Mouse (Mus musculus) liver, postnatal 0 days (tissue): ENCODE results near the gene Mcm3ap. TPM values are rescaled to one million over a fixed set of nuclear protein-coding genes. Genes with fewer than 3 reads are reported as not detected.

ENCODE experiments used
- ATAC-seq: fragments of 200-750 bp; cut with Nextera tagmentation; 2 replicates; pipeline ENCODE4 v1.8.0; 2017; ENCODE audit warnings: mild to moderate bottlenecking, moderate library complexity
- DNase-seq: peaks from one replicate; pipeline ENCODE4 v3.0.0-alpha.2; 2016
- H3K27ac ChIP-seq: fragments of 300-500 bp; sonication (generic); 2 replicates; pipeline ENCODE4 v1.5.1; 2014; ENCODE audit warnings: antibody characterized with exemption, moderate library complexity, mild to moderate bottlenecking, low read depth
- H3K27me3 ChIP-seq: fragments of 300-500 bp; sonication (generic); 2 replicates; pipeline ENCODE4 v1.6.1; 2014; ENCODE audit warnings: low read length, control low read depth, mixed read lengths; ENCODE audit not compliant: insufficient read depth
- H3K36me3 ChIP-seq: fragments of 300-500 bp; sonication (generic); replicated peaks from 2 replicates; pipeline ENCODE4 v1.6.1; 2014; ENCODE audit warnings: mild to moderate bottlenecking, control low read depth, low read length, moderate library complexity, mixed read lengths; ENCODE audit not compliant: insufficient read depth
- H3K4me1 ChIP-seq: fragments of 300-500 bp; sonication (generic); 2 replicates; pipeline ENCODE4 v1.6.1; 2014; ENCODE audit warnings: antibody characterized with exemption, mild to moderate bottlenecking, control low read depth; ENCODE audit not compliant: insufficient read depth
- H3K4me2 ChIP-seq: fragments of 300-500 bp; sonication (generic); 2 replicates; pipeline ENCODE4 v1.6.1; 2014; ENCODE audit warnings: low read depth, mild to moderate bottlenecking, low read length, moderate library complexity, mixed read lengths
- H3K4me3 ChIP-seq: fragments of 300-500 bp; sonication (generic); 2 replicates; pipeline ENCODE4 v1.5.1; 2014; ENCODE audit warnings: low read depth, low read length
- H3K9ac ChIP-seq: fragments of 300-500 bp; sonication (generic); replicated peaks from 2 replicates; pipeline ENCODE4 v1.6.1; 2014; ENCODE audit warnings: mild to moderate bottlenecking, moderate library complexity
- H3K9me3 ChIP-seq: fragments of 300-500 bp; sonication (generic); 2 replicates; pipeline ENCODE4 v1.6.1; 2016; ENCODE audit warnings: mild to moderate bottlenecking, control low read depth, low read length, mixed read lengths
- CTCF ChIP-seq: sonication (generic); IDR thresholded peaks from 2 replicates; pipeline ENCODE4 v1.5.1; 2016; ENCODE audit warnings: antibody characterized with exemption, low read depth
- EP300 ChIP-seq: IDR thresholded peaks from 2 replicates; pipeline ENCODE4 v1.6.1; 2016; ENCODE audit warnings: antibody characterized with exemption, low read depth, mild to moderate bottlenecking
- WGBS: fragments of 180-500 bp; shearing (Covaris S2); extraction: QIAGEN DNeasy Blood & Tissue Kit; methylation state at CpG from one replicate; pipeline ENCODE4 v1.1.7; 2014; ENCODE audit not compliant: insufficient replicate concordance; 5-methylcytosine and 5-hydroxymethylcytosine counted together
- polyA plus RNA-seq: library from polyadenylated mRNA; unstranded; fragments of >200 nt; fragmentation: Nextera tagmentation; extraction: Ambion mirVana; gene quantifications from 2 replicates; pipeline ENCODE4 v1.2.1, GENCODE M21; 2015

Mcm3ap gene
- polyA plus RNA-seq, 1 experiment from 2014 or later: 18.2 TPM

GRCm38 (mm10) chr10:76504271-76504943 is 35.7 kb downstream of the Mcm3ap start:
- no peak overlapping the region for H3K4me3 ChIP-seq
- H3K36me3 ChIP-seq: peaks cover 67% of the 10 kb centered on the region
- no peak overlapping the region for H3K4me2 ChIP-seq
- H3K4me1 ChIP-seq: no peaks in the 10 kb centered on the region
- no peak overlapping the region; the same call in 1 of the 2 replicates for H3K27ac ChIP-seq
- no peaks in the 10 kb centered on the region for H3K9me3 ChIP-seq
- DNase-seq (no peak), ATAC-seq (peak; percentile 64)
- TF ChIP-seq EP300 (no peak), CTCF (no peak)
- no peaks in the 10 kb centered on the region for H3K27me3 ChIP-seq
- WGBS: 72% methylated on average over 11 of the region's 11 CpGs
- H3K9ac ChIP-seq: no peak overlapping the region

- WGBS: 81% methylated on average over 7 of the region's 7 CpGs
- Histone ChIP-seq H3K27ac (no peak overlapping the region), H3K9ac (no peak overlapping the region), H3K36me3 (peaks cover 58% of the 10 kb centered on the region), H3K27me3 (no peaks in the 10 kb centered on the region), H3K4me2 (no peak overlapping the region), H3K4me1 (no peaks in the 10 kb centered on the region), H3K4me3 (no peak overlapping the region), H3K9me3 (no peaks in the 10 kb centered on the region)
- DNase-seq: no peak
- no peak for ATAC-seq
- TF ChIP-seq EP300 (no peak), CTCF (no peak)
These were observed 37.1 kb downstream of the Mcm3ap start for GRCm38 (mm10) chr10:76505865-76506264.

DNA sequence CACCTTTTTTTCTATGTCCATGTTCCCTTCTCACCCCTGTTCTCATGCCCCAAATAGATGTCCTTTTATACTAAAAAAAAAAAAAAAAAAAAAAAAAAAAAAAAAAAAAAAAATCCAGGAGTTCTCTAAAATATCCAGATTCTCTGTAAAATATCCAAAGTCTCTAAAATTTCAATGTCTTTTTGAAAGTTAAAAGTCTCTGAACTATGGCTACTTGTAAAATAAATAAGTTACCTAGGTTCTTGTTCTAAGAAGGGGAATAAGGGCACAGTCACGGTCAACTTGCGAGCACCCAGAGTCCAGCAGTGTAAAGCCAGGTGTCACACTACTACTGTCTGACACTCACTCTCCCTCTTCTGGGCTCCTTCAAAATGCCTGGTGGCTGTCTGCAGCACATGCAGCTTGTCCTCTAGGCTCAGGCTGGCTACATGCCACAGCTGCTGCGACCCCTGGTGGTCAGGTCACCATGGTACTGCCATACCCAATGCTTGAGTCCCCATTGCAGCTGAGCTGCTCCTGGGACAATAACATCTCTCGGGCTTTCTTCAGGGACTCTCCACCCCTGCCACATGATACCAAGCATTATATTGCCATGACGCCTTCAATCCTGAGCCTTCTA is 44.3 kb downstream of the Mcm3ap start:
- H3K9me3 ChIP-seq: peaks cover 2% of the 10 kb centered on the region; the same call in 1 of the 2 replicates
- DNase-seq (peak; percentile 89), ATAC-seq (peak; percentile 93)
- no peak overlapping the region for H3K4me2 ChIP-seq
- no peaks in the 10 kb centered on the region for H3K27me3 ChIP-seq
- no peak overlapping the region for H3K9ac ChIP-seq
- no peak for TF ChIP-seq EP300
- peak; percentile 95 for TF ChIP-seq CTCF
- H3K4me1 ChIP-seq: no peaks in the 10 kb centered on the region
- 48% methylated on average over 5 of the region's 5 CpGs for WGBS
- no peak overlapping the region for H3K27ac ChIP-seq
- peaks cover 37% of the 10 kb centered on the region for H3K36me3 ChIP-seq
- no peak overlapping the region for H3K4me3 ChIP-seq

DNA sequence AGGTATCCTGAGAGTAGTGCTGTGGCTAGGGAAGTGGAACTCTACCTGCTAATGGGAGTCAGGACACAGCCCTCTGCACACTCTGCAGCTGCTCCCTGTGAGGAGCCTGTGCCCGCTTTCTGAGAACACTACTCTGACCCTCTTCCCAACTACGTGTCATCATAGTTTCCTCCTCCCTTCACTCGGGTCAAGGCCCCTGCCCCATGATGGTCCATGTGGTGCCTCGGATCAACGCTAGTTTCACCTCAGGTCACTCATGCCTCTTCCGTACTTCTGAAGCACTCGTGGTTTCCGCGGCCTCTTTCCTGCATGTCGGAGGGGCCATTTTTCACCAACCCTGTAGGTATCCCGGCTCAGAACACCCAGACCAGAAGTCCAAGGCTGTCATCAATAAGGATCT is 62.2 kb downstream of the Mcm3ap start:
- WGBS: 1% methylated on average over 11 of the region's 11 CpGs
- ATAC-seq: no peak
- H3K27ac ChIP-seq: peak overlapping the region; percentile 79

GRCm38 (mm10) chr10:76531375-76531774 is 62.6 kb downstream of the Mcm3ap start, which contains the start of gene Lss:
Gene Lss (plus strand): TSS chr10:76531588.
- Histone ChIP-seq H3K9ac (peak within 1 kb of the TSS; percentile 63), H3K4me1 (peaks cover 20% of the 10 kb centered on the region), H3K27me3 (no peaks in the 10 kb centered on the region), H3K4me2 (peak within 1 kb of the TSS; percentile 88), H3K4me3 (peak within 1 kb of the TSS; percentile 61), H3K36me3 (peaks cover 3% of the 10 kb centered on the region; the same call in 1 of the 2 replicates), H3K27ac (peak within 1 kb of the TSS; percentile 79), H3K9me3 (no peaks in the 10 kb centered on the region)
- TF ChIP-seq EP300 (no peak), CTCF (peak; percentile 43)
- DNase-seq: peak; percentile 97
- under 1% methylated on average over 35 of the region's 37 CpGs for WGBS
- ATAC-seq: peak; percentile 99

More for the DNA sequence above, 62.2 kb downstream of the Mcm3ap start:
- Histone ChIP-seq H3K9ac (peak overlapping the region; percentile 21), H3K4me3 (peak overlapping the region; percentile 61), H3K9me3 (no peaks in the 10 kb centered on the region), H3K27me3 (no peaks in the 10 kb centered on the region), H3K36me3 (peaks cover 3% of the 10 kb centered on the region; the same call in 1 of the 2 replicates), H3K4me1 (peaks cover 20% of the 10 kb centered on the region), H3K4me2 (peak overlapping the region; percentile 88)
- DNase-seq: no peak
- no peak for TF ChIP-seq EP300
- TF ChIP-seq CTCF: no peak

DNA sequence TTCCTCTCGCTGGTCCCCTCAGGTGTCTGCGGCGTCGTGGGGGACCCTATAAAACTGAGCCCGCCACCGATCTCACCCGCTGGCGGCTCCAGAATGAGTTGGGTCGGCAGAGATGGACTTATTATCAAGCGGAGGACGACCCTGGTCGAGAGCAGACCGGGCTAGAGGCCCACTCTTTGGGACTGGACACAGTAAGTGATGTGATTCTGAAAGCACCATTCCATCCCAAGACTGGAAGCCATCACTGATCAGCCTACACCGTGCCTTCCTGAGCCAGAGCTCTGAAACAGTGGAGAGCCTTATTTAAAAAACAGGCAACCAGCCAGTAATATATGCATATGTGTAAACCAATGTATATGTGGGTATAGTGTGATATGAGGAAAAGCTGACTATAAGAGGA is 63.1 kb downstream of the Mcm3ap start:
- Histone ChIP-seq H3K9ac (peak overlapping the region; percentile 63), H3K4me1 (peaks cover 20% of the 10 kb centered on the region), H3K27ac (peak overlapping the region; percentile 64), H3K4me3 (peak overlapping the region; percentile 61), H3K4me2 (peak overlapping the region; percentile 88), H3K9me3 (no peaks in the 10 kb centered on the region), H3K27me3 (no peaks in the 10 kb centered on the region), H3K36me3 (peaks cover 3% of the 10 kb centered on the region; the same call in 1 of the 2 replicates)
- DNase-seq (no peak), ATAC-seq (0 out of 2 replicates have a peak, but pooled peaks have one; percentile 4)
- TF ChIP-seq CTCF: no peak
- no peak for TF ChIP-seq EP300
- 3% methylated on average over 14 of the region's 14 CpGs for WGBS
